Mouse (Mus musculus) left cerebral cortex, adult 2 months (tissue): ENCODE measurements around the gene Csrp1. TPM values are rescaled to one million over a fixed set of nuclear protein-coding genes. Genes with fewer than 3 reads are reported as not detected.

Experiments
- DNase-seq, 2 experiments: peaks; one replicate each; pipeline ENCODE4 v3.0.0; 2021 to 2022; ENCODE audit warnings: low spot score in 2 of 2, mixed read lengths in 1 of 2; ENCODE audit errors: extremely low spot score in 1 of 2
- H3K27ac ChIP-seq: fragments of 200-600 bp; 2 replicates; pipeline ENCODE4 v1.8.1; 2022
- H3K4me3 ChIP-seq: fragments of 200-600 bp; 2 replicates; pipeline ENCODE4 v1.8.1; 2022
- CTCF ChIP-seq: fragments of 200-600 bp; IDR thresholded peaks from 2 replicates; pipeline ENCODE4 v1.8.1; 2022; ENCODE audit warnings: antibody characterized with exemption, mild to moderate bottlenecking, moderate library complexity
- intact Hi-C: fragments of 180-260 bp; cut with DNase I; formaldehyde crosslinking; loops from one replicate; pipeline ENCODE4 v1.15.1; 2025
- total RNA-seq, 2 experiments: library from RNA; stranded (reverse); gene quantifications; 2 replicates each; pipeline ENCODE4 v1.2.3; 2021

Gene Csrp1
- total RNA-seq, 2 experiments from 2014 or later, result 208 to 212 TPM

GRCm38 (mm10) chr1:135766592-135767306 lies 46.9 kb downstream of the Csrp1 start:
- no peak for TF ChIP-seq CTCF
- DNase-seq, result no peak
- intact Hi-C loops, result no loop called here
- Histone ChIP-seq H3K27ac (peak overlapping the region; percentile 91), H3K4me3 (peak overlapping the region; percentile 66)

GRCm38 (mm10) chr1:135767324-135767890 lies 47.5 kb downstream of the Csrp1 start:
- DNase-seq, result no peak
- no peak for TF ChIP-seq CTCF
- intact Hi-C loops, result no loop called here
- H3K27ac ChIP-seq, result peak overlapping the region; percentile 91
- peak overlapping the region; percentile 66 for H3K4me3 ChIP-seq

GRCm38 (mm10) chr1:135768400-135768799 lies 48.5 kb downstream of the Csrp1 start:
- no peak for TF ChIP-seq CTCF
- H3K27ac ChIP-seq, result no peak overlapping the region
- no peak for DNase-seq
- intact Hi-C loops, result no loop called here
- H3K4me3 ChIP-seq, result no peak overlapping the region

GRCm38 (mm10) chr1:135770237-135770636 lies 50.4 kb downstream of the Csrp1 start:
- no peak for TF ChIP-seq CTCF
- Histone ChIP-seq H3K27ac (no peak overlapping the region), H3K4me3 (no peak overlapping the region)
- intact Hi-C loops, result no loop called here
- DNase-seq, result no peak

GRCm38 (mm10) chr1:135770896-135771572 lies 51.2 kb downstream of the Csrp1 start:
- intact Hi-C loops, result no loop called here
- TF ChIP-seq CTCF, result no peak
- no peak for DNase-seq
- Histone ChIP-seq H3K27ac (no peak overlapping the region), H3K4me3 (no peak overlapping the region)

- DNase-seq, result no peak
Observed at GRCm38 (mm10) chr1:135771573-135771970, 51.7 kb downstream of the Csrp1 start.

GRCm38 (mm10) chr1:135776596-135776995 lies 56.7 kb downstream of the Csrp1 start:
- intact Hi-C loops, result no loop called here
- no peak overlapping the region for H3K4me3 ChIP-seq
- TF ChIP-seq CTCF, result no peak
- no peak for DNase-seq
- no peak overlapping the region for H3K27ac ChIP-seq

More at GRCm38 (mm10) chr1:135771573-135771970, 51.7 kb downstream of the Csrp1 start:
- H3K27ac ChIP-seq, result no peak overlapping the region
- TF ChIP-seq CTCF, result no peak
- intact Hi-C loops, result no loop called here
- H3K4me3 ChIP-seq, result no peak overlapping the region

GRCm38 (mm10) chr1:135777046-135777445 lies 57.2 kb downstream of the Csrp1 start:
- no peak overlapping the region for H3K27ac ChIP-seq
- no peak for TF ChIP-seq CTCF

GRCm38 (mm10) chr1:135778780-135779535 lies 59.1 kb downstream of the Csrp1 start, which contains the start of gene Tnni1:
Gene Tnni1, plus strand, starts transcription at chr1:135779434.
- intact Hi-C loops, result no loop called here
- DNase-seq, result peak in 1 of 2 experiments; percentile 40
- Histone ChIP-seq H3K27ac (peak within 1 kb of the TSS; percentile 3; the same call in 1 of the 2 replicates), H3K4me3 (no peak within 1 kb of the TSS)
- TF ChIP-seq CTCF, result no peak

More at GRCm38 (mm10) chr1:135777046-135777445, 57.2 kb downstream of the Csrp1 start:
- H3K4me3 ChIP-seq, result no peak overlapping the region
- no peak for DNase-seq
- intact Hi-C loops, result no loop called here

GRCm38 (mm10) chr1:135780649-135781048 lies 60.8 kb downstream of the Csrp1 start:
- H3K27ac ChIP-seq, result no peak overlapping the region; the same call in 1 of the 2 replicates
- TF ChIP-seq CTCF, result no peak
- intact Hi-C loops, result loop anchor here (1.0 kb wide), 2 partner anchors 27 to 61 kb away; no protein-coding TSS in a partner anchor
- no peak overlapping the region for H3K4me3 ChIP-seq
- DNase-seq, result no peak

- intact Hi-C loops, result loop anchor here (1.0 kb wide), 2 partner anchors 28 to 62 kb away; no protein-coding TSS in a partner anchor
- H3K4me3 ChIP-seq, result no peak overlapping the region
- peak; percentile 81 for TF ChIP-seq CTCF
- DNase-seq, result peak; percentile 65 to 73
- H3K27ac ChIP-seq, result no peak overlapping the region
Observed at GRCm38 (mm10) chr1:135781220-135781619, 61.4 kb downstream of the Csrp1 start.
